Mouse (Mus musculus): Measurements from ENCODE around the gene Akap13. TPM values are rescaled to one million over a fixed set of nuclear protein-coding genes. Genes with fewer than 3 reads are reported as not detected.
"Not testable (repeated sequence)": the region's sequence is repeated elsewhere in the genome, so short reads cannot be mapped to it uniquely, and the experiment has no call there.

The Akap13 gene
- total RNA-seq, 2 experiments from 2014 or later = 63.8 to 73.6 TPM

DNA sequence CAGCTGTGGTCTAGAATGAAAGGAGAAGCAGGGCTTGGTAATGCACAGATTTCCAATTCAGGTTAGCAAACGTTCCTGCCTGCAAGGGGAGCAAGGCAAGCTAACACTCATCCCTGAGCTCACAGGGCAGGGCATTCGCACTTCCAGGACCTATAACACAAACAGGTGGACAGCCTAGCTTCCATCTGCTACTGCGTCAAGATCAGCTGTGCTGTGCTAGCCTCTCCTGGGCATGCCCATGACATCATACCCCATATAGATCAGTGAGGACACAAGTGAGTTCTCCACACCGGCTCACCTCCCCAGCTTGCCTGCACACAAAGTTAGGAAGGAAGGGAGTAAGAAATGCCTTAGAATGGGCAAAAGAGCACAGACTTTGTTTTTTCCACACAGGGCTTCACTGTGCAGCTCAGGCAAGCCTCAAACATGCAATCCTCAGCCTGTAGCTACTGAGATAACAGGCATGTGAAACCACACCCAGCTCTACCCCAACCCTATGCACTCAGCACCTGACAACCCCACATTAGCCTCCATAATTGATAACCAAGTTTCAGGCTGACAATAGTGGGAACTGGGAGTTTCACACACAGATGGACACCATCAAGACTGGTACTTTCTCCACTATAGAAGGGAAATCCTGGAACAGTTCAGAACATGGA lies 305.5 kb downstream of the Akap13 start:
- not testable (repeated sequence) for DNase-seq

GRCm38 (mm10) chr7:75762225-75762624 lies 306.9 kb downstream of the Akap13 start:
- DNase-seq = peak in 1 of 2 experiments; percentile 36

- DNase-seq = not testable (repeated sequence)
Observed at GRCm38 (mm10) chr7:75767080-75767769, 311.9 kb downstream of the Akap13 start.

GRCm38 (mm10) chr7:75768169-75768568 lies 312.8 kb downstream of the Akap13 start:
- DNase-seq = no peak

DNA sequence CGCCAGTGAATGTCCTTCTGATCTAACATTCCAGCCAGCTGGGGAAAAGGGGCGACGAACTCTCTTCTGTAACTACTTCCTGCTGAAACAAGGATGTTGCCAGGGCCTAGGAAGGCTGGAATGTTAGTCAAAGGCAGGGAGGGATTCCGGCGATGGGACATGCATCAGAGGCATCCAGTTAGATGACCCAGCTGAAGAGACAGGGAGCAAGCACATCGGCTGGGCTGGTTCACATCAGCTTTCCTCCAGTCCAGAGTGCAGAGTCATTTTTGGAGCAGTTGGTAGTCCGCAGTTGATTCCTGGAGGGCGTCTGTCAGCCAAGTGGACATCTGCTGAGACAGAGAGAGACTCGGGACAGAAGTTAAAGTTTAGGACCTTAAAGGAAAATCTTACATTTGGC lies 314.6 kb downstream of the Akap13 start:
- no peak for DNase-seq

- not testable (repeated sequence) for DNase-seq
Observed at GRCm38 (mm10) chr7:75774095-75775078, 319.1 kb downstream of the Akap13 start.

DNA sequence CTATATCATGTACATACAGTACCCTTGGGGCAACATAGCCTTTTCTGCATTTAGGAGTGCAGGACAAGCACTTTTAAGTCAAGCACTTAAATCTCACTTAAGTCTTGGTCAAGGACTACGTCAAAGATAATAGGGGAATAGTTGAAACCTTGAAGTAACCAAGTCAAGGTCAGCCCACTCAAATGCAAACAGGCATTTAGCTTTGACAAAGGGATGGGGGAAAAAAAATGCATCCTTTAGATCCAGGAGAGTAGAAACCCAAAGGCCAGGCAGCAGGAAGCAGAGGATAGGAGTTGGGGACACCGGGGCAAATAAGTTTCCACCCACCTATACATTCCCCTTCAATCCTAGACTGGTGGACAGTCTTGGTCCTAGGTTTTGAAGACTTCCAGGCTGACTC lies 322.7 kb downstream of the Akap13 start:
- DNase-seq = no peak

GRCm38 (mm10) chr7:75780812-75781211 lies 325.5 kb downstream of the Akap13 start:
- DNase-seq = peak; percentile 31 to 33

- DNase-seq = no peak
Observed at GRCm38 (mm10) chr7:75781298-75781947, 326.1 kb downstream of the Akap13 start.

DNA sequence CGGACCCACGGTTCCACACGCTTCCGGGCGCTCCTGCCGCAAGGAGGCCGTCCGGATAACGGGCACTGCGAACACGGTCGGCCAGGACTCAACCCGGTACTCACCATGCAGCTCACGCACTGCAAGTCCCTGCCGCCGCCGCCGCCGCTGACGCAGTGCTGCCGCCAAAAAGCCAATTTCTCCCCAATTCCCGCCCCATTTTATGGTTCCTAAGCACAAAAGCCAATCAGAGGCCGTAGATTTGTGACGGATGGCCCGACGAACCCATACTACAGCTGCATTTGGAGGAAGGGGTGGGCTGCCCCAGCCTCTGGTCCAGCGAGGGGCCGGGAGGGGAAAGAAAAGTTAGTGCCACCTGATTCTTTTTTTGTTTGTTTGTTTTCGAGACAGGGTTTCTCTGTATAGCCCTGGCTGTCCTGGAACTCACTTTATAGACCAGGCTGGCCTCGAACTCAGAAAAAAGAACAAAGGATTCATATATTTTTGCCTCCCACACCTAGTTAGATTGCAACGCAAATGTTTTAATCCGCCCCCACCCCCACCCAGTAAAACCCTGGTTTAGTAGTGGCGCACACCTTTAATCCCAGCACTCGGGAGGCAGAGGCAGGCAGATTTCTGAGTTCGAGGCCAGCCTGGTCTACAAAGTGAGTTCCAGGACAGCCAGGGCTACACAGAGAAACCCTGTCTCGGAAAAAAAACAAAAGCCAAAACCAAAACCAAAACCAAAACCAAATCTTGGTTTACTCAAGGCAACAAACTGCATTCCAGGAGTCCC lies 326.8 kb downstream of the Akap13 start:
- DNase-seq = peak; percentile 94 to 97

DNA sequence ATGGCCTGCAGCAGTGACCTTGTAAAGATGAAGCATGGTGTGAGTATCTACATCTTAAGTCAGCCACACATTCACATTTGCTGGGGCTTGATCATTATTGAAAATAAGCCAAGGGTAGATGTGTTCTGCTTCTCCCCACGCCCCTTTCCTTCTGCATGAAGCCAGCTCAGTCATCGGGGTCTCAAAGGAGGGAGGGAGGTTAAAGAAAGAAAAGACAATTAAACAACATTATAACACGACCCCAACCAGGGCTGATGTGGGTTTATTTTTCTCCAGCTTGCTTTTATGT lies 327.3 kb downstream of the Akap13 start:
- no peak for DNase-seq

DNA sequence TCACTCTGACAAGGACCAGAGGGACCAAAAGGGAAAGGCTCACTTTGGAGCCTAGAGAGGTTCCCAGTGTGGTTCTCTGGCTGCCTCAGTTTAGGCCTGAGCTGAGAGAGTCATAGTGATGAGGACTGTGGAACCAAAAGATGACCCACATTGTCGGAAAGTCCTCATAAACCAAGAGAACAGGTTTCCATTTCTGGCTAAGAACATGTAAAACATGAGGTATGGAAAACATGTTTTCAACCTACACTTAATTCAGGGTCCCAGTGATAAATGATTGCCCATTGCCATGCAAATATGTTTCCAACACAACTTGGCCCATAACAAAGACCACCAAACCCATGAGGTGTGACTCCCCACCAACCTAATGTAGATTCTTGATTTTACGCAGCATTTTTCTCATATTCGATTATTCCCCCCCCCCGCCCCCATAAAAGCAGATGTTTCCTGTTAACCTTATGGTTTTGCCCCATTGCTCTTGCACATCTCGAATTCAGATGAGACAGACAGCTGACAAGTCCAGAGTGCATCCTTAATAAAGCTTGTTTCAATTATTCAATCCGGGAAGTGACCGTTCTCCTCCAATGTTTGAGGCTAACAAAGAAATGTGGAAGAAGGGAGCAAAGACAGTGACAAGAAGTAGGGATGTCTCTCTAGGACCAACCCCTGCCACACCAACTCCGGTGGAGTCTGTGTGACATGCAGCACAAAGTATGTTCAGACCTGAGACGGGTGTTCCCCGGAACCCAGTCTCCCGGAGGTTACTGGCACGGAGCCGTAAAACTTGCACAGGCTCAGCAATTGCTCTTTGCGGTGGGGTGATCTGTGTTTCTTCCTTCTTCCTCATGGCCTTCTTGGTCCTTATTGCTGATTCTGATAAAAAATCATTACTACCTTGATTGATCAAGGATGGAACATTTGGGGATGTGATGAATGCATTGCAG lies 330.3 kb downstream of the Akap13 start:
- no peak for DNase-seq

DNA sequence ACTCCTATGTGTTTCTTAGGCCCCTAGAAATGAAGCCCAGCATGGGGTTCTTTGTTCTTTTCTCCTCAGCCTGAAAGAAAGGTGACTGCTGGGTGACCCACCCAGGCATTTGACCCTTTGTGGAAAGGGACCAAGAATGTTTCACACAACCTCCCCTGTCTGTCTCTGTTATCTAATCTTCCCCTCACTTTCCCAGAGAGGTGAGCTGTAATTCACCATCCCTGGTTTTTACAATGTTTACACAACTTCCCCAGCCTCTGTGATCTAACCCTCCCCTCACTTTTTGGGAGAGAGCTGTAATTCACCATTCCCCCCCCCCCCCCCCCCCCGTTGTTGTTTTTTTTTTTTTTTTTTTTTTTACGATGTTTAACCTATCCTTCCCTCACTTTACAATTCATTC lies 331.5 kb downstream of the Akap13 start:
- DNase-seq = no peak

DNA sequence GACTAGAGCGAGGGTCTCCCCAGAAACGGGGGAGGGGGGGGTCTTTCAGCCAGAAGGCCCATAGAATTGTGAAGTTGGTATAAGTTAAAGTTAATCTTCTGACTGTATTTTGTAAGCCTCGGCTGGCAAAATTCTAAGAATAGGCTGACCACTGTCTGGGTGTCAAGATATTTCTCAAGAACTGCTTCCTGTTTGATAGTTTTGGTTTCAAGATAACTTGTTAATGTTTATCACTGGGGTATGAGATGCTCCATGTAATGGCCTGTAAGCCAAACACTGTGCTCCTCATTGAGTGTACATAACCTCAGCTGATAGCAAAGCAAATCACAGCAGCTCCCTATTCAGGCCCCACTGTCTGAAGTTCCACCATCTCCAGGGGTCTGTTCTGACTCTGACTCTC lies 332.0 kb downstream of the Akap13 start:
- DNase-seq = no peak

- not testable (repeated sequence) for DNase-seq
Observed at GRCm38 (mm10) chr7:75788069-75788800, 332.9 kb downstream of the Akap13 start.

DNA sequence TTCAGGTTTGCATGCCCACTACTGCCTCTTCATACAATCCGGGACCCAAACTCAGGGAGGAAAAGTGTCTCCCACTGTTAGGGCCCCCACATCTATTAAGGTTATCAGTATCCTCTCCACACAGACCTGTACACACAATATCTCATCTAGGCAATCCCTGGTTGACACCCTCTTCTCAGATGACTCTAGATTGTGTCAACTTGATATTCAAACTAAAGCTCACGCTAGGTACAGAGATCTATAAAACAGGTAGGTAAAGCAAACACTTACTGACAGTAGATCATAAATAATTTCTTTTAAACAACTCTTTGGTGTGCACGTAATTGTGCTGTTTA lies 333.4 kb downstream of the Akap13 start:
- DNase-seq = not testable (repeated sequence)

DNA sequence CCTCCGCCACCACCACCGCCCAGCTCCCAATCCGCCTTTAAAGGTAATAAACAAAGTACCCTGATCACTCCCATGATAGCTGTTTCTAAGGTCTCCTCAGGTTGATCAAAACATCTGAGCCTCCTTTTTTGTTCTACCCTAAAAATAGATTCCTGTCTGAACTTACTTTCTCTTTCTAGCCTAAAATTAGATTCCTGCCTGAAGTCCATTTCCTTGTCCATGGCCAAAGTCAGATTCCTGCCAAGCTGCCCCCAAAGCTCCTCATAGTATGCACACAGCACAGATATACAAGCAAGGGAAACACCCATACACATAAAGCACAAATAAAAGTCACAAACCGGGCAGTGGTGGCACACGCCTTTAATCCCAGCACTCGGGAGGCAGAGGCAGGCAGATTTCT lies 334.4 kb downstream of the Akap13 start:
- peak in 1 of 2 experiments; percentile 66 for DNase-seq

GRCm38 (mm10) chr7:75791092-75791837 lies 335.9 kb downstream of the Akap13 start:
- not testable (repeated sequence) for DNase-seq

DNA sequence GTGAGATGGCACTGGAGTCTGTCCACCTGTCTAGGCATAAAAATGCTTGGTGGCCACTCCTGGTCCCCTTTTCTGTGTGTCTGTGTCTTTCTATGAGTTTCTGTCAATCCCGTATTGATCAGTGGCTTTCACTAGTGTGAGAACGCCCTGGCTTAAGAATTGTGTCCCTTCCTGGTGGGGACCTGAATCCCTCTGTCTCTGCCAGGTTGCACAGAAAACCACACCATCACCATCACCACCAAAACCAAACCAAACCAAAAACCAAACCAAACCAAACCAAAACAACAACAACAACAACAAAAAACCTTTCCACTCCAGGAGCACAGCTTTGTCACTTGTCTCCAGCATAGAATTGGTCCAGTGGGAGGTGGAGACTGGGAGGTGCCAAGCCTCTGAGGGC lies 337.8 kb downstream of the Akap13 start:
- DNase-seq = no peak

All from heart, adult 18-20 months (tissue).